Mouse (Mus musculus) layer of hippocampus, adult 2 months (tissue): ENCODE measurements around the gene Fbxl17. TPM values are rescaled to one million over a fixed set of nuclear protein-coding genes. Genes with fewer than 3 reads are reported as not detected.

Experiments
- DNase-seq, 2 experiments: peaks; one replicate each; pipeline ENCODE4 v3.0.0; 2022; ENCODE audit warnings: low spot score in 2 of 2
- H3K27ac ChIP-seq: fragments of 200-600 bp; 2 replicates; pipeline ENCODE4 v1.8.1; 2022
- H3K4me3 ChIP-seq: fragments of 200-600 bp; 2 replicates; pipeline ENCODE4 v1.8.1; 2022; ENCODE audit warnings: mild to moderate bottlenecking
- CTCF ChIP-seq: fragments of 200-600 bp; conservative IDR thresholded peaks from 2 replicates; pipeline ENCODE4 v1.8.1; 2022; ENCODE audit warnings: antibody characterized with exemption, mild to moderate bottlenecking, moderate library complexity
- total RNA-seq, 2 experiments: library from RNA; stranded (reverse); gene quantifications; 2 replicates each; pipeline ENCODE4 v1.2.3; 2021

Gene Fbxl17
- total RNA-seq, 2 experiments from 2014 or later: 55.3 to 58.6 TPM

- no peak overlapping the region for H3K4me3 ChIP-seq
- TF ChIP-seq CTCF: no peak
- H3K27ac ChIP-seq: no peak overlapping the region
- DNase-seq: no peak
Measured at GRCm38 (mm10) chr17:63261508-63262141, 238.2 kb downstream of the Fbxl17 start.

DNA sequence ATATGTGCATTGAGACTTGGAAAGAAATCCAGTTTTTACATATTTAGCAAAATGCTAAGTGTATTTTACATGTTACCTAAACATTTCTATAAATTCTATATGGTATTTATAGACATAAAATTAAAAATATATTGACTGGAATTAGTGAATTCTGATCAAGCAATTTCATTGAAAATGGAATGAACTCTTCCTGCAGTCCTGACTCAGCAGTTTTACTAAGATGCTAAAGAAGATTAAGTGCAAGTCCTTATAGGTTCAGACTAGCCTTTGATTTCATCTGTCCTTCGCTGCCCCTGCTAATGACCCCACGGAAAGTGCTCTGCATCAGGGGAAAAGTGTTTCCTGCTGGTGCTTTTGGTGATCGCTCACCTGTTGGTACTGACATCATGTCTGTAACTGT, 240.7 kb downstream of the Fbxl17 start:
- no peak for DNase-seq
- Histone ChIP-seq H3K4me3 (no peak overlapping the region), H3K27ac (no peak overlapping the region)
- TF ChIP-seq CTCF: no peak

DNA sequence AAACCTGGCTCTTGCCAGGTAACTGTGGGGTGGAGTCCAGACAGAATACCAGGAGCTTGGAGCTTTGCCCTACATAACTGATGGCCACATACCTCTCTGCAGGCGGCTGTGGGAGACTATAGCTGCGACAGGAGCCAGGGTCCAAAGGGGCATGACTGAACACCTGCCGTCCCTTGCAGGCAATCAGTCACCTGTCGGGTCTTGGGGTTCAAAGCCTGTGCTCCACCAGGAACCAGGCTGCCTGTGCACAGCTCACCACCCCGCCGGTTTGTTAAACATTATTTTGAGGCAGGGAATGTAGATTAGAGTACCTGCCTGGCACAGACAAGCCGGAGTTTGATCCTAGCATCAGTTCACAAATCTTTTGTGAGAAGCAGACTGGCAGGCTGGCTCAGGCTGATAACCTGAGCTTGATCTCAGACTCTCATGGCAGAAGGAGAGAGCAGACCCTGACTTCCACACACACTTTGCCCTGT, 253.6 kb downstream of the Fbxl17 start:
- TF ChIP-seq CTCF: no peak
- no peak for DNase-seq
- no peak overlapping the region for H3K4me3 ChIP-seq
- no peak overlapping the region for H3K27ac ChIP-seq

- Histone ChIP-seq H3K27ac (no peak overlapping the region), H3K4me3 (no peak overlapping the region)
- TF ChIP-seq CTCF: no peak
- DNase-seq: no peak
Measured at GRCm38 (mm10) chr17:63245472-63245871, 254.3 kb downstream of the Fbxl17 start.

DNA sequence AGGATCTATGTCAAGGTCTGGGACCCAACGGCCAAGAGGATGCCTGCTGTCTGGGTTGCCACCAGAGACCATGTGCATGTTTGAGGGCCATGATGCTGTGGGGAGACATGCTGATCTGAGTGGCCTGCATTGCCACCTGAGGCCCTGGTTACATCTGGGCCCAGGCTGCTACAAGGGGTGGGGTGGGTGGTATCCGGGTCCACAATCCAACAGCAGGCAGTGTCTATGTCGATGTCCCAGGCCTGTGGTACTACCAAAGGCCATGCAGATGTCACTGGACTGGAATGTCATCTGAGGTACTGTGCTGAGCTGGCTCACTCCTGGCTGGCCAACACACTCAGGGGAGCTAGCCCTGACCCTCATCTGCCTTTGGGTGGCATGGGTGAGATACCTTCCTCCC, 257.1 kb downstream of the Fbxl17 start:
- no peak overlapping the region for H3K27ac ChIP-seq
- DNase-seq: no peak
- no peak for TF ChIP-seq CTCF
- H3K4me3 ChIP-seq: no peak overlapping the region

- DNase-seq: no peak
- TF ChIP-seq CTCF: no peak
- H3K4me3 ChIP-seq: no peak overlapping the region
- no peak overlapping the region for H3K27ac ChIP-seq
Measured at GRCm38 (mm10) chr17:63240731-63241106, 259.1 kb downstream of the Fbxl17 start.

GRCm38 (mm10) chr17:63240021-63240730, 259.6 kb downstream of the Fbxl17 start:
- no peak for TF ChIP-seq CTCF
- H3K4me3 ChIP-seq: no peak overlapping the region

GRCm38 (mm10) chr17:63236846-63237245, 263.0 kb downstream of the Fbxl17 start:
- TF ChIP-seq CTCF: no peak
- Histone ChIP-seq H3K27ac (no peak overlapping the region), H3K4me3 (no peak overlapping the region)
- DNase-seq: no peak

More at GRCm38 (mm10) chr17:63240021-63240730, 259.6 kb downstream of the Fbxl17 start:
- H3K27ac ChIP-seq: no peak overlapping the region
- no peak for DNase-seq

DNA sequence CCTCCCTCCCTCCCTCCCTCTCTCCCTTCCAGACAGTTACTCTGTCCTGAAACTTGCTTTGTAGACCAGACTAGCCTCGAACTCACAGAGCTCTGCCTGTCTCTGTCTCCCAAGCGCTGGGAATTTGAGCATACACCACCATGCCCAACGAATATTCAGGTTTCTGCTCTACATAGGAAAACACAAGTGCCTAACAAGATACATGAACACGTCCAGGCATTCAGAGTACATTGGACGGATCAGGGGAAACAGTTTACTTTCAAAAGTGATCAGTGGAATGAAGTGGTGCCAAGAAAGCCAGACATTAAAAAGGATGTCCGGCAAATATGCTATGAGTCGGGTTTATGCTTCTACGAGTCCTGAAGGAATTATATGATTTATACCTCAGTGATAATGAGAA, 263.6 kb downstream of the Fbxl17 start:
- no peak for TF ChIP-seq CTCF
- DNase-seq: no peak
- H3K4me3 ChIP-seq: no peak overlapping the region
- H3K27ac ChIP-seq: no peak overlapping the region

DNA sequence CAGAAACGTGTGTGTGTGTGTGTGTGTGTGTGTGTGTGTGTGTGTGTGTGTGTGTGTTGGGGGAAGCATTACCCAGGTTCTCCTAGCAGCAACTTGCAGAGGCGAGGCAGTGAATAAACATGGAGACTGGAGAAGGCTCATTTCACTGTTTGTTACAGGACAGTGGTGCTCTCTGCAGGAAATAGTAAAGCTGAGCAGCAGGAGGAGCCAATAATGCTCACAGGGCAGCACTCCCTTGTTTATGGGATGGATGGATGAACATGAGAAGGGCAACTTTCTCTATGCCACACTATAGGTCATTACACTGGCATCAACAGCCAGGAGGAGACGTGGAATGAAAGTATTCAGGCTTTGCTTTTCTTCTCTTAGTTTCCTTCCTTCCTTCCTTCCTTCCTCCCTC, 264.0 kb downstream of the Fbxl17 start:
- DNase-seq: no peak
- TF ChIP-seq CTCF: no peak
- H3K4me3 ChIP-seq: no peak overlapping the region
- no peak overlapping the region for H3K27ac ChIP-seq

- DNase-seq: no peak
- no peak overlapping the region for H3K27ac ChIP-seq
- H3K4me3 ChIP-seq: no peak overlapping the region
- TF ChIP-seq CTCF: no peak
Measured at GRCm38 (mm10) chr17:63229111-63229510, 270.7 kb downstream of the Fbxl17 start.

DNA sequence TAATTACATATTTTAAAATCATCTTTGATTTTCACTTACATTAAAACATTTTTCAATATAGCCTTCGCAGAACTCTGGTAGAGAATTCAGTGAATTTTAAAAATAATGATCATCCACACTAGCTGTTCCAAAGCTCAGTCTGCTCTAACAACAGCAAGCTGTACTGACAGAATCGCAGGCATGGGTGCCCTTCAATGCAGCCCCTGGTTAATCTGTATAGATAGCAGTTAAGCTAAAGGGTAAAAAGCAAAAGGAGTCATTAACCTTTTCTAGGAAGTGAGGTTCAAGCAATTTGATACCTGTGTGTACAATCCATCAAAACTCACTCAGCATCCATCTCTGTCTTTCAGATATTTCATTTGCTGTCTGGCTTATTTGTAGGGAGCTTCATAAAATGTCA, 273.4 kb downstream of the Fbxl17 start:
- TF ChIP-seq CTCF: no peak
- DNase-seq: no peak
- Histone ChIP-seq H3K27ac (peak overlapping the region; percentile 4; the same call in 1 of the 2 replicates), H3K4me3 (no peak overlapping the region)

DNA sequence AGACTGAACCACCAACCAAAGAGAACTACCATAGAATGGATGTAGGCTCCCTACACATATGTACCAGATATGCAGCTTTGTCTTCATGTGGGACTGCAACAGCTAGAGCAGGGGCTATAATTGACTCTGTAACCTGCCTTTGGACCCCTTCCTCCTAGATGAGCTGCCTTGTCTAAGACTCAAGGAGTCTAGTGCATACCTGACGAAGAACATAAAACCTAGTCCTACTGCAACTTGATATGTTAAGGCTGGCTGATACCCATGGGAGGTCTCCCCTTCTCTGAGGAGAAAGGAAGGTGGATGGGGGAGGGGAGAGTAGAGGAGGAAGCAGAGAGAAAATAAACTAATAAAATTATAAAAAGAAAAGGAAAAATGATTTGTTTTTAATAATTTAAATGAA, 273.9 kb downstream of the Fbxl17 start:
- no peak overlapping the region for H3K27ac ChIP-seq
- H3K4me3 ChIP-seq: no peak overlapping the region
- TF ChIP-seq CTCF: no peak
- no peak for DNase-seq

DNA sequence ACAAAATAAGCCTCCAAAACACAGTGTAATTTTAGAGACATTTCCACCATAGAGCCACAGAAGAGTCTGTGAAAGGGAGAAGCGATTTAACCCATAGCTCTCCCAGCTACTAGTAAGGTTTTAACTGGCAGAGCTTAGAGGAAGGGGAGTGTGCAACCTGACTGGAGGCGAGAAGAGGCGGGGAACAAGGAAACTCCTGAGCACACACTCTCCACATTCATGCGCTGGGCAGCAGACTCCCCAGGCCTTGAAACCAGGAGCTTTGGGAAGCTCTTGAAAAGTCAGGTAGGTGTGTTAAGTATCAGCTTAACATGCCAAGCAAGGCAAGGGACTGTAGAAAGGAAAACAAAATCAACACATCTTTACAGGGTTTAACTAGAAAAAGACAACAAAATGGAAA, 276.1 kb downstream of the Fbxl17 start:
- no peak for DNase-seq
- no peak overlapping the region for H3K4me3 ChIP-seq
- H3K27ac ChIP-seq: no peak overlapping the region
- TF ChIP-seq CTCF: no peak
